Mouse (Mus musculus) embryonic facial prominence, embryonic 11.5 days (tissue): ENCODE measurements around the gene Cadps2. TPM values are rescaled to one million over a fixed set of nuclear protein-coding genes. Genes with fewer than 3 reads are reported as not detected.
A peak's percentile ranks its signal among the peaks of the same experiment; 100 is the strongest.

ENCODE experiments used
- ATAC-seq: fragments of 200-750 bp; cut with Nextera tagmentation; replicated peaks from 2 replicates; pipeline ENCODE4 v1.8.0; 2017; ENCODE audit warnings: low read depth; ENCODE audit not compliant: insufficient number of reproducible peaks, low FRiP score, low TSS enrichment
- DNase-seq: peaks from one replicate; pipeline ENCODE4 v3.0.0-alpha.2; 2015; ENCODE audit warnings: low spot score
- H3K27ac ChIP-seq: fragments of 300-500 bp; sonication (generic); replicated peaks from 2 replicates; pipeline ENCODE4 v1.5.1; 2014; ENCODE audit warnings: mild to moderate bottlenecking, low read depth, low read length, control low read depth
- H3K27me3 ChIP-seq: fragments of 300-500 bp; sonication (generic); 2 replicates; pipeline ENCODE4 v1.6.1; 2014; ENCODE audit warnings: mild to moderate bottlenecking, low read length, moderate library complexity, mixed read lengths; ENCODE audit not compliant: control insufficient read depth, insufficient read depth
- H3K36me3 ChIP-seq: fragments of 300-500 bp; sonication (generic); replicated peaks from 2 replicates; pipeline ENCODE4 v1.6.1; 2014; ENCODE audit warnings: low read depth, mild to moderate bottlenecking, low read length, moderate library complexity, mixed read lengths; ENCODE audit not compliant: control insufficient read depth, insufficient read depth
- H3K4me1 ChIP-seq: fragments of 300-500 bp; sonication (generic); 2 replicates; pipeline ENCODE4 v1.6.1; 2014; ENCODE audit warnings: low read length, mixed read lengths; ENCODE audit not compliant: control insufficient read depth, insufficient read depth
- H3K4me2 ChIP-seq: fragments of 300-500 bp; sonication (generic); 2 replicates; pipeline ENCODE4 v1.6.1; 2014; ENCODE audit warnings: low read depth, mild to moderate bottlenecking, control low read depth, low read length, moderate library complexity
- H3K4me3 ChIP-seq: fragments of 300-500 bp; sonication (generic); 2 replicates; pipeline ENCODE4 v1.5.1; 2014; ENCODE audit warnings: low read depth, low read length, control low read depth
- H3K9ac ChIP-seq: fragments of 300-500 bp; sonication (generic); replicated peaks from 2 replicates; pipeline ENCODE4 v1.6.1; 2014; ENCODE audit warnings: mild to moderate bottlenecking, control low read depth, low read length
- H3K9me3 ChIP-seq: fragments of 300-500 bp; sonication (generic); replicated peaks from 2 replicates; pipeline ENCODE4 v1.6.1; 2016; ENCODE audit warnings: mild to moderate bottlenecking, low read length, inconsistent platforms, mixed read lengths; ENCODE audit not compliant: control insufficient read depth
- WGBS: fragments of 180-500 bp; shearing (Covaris S2); extraction: QIAGEN DNeasy Blood & Tissue Kit; methylation state at CpG from one replicate; pipeline ENCODE4 v1.1.7; 2014; 5-methylcytosine and 5-hydroxymethylcytosine counted together
- polyA plus RNA-seq: library from polyadenylated mRNA; unstranded; fragments of >200 nt; fragmentation: Nextera tagmentation; extraction: Ambion mirVana; gene quantifications from 2 replicates; pipeline ENCODE4 v1.2.1, GENCODE M21; 2014

Gene Cadps2
- polyA plus RNA-seq, 1 experiment from 2014 or later = 2.8 TPM

DNA sequence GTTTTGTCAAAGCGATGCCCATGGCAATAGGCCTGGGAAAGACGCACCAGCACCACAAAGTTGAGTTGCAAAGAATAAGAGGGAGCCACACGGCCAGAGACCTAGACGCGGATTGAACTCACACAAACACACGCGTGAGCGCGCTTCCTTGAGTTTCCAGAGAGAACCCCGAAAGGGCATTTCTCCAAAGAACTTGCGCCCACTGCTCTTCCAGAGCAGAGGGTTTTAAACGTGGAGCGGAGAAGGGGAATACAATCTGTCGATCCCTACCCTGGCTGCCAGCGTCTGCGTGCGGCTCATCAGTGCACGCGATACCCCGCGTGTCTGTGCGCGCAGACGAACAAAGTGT lies 590.2 kb downstream of the Cadps2 start:
- no peak overlapping the region for H3K27ac ChIP-seq
- H3K4me3 ChIP-seq = peak overlapping the region; percentile 42
- no peaks in the 10 kb centered on the region for H3K36me3 ChIP-seq
- WGBS = under 1% methylated on average over 24 of the region's 24 CpGs
- ATAC-seq = no peak
- DNase-seq = peak; percentile 16
- H3K9me3 ChIP-seq = no peaks in the 10 kb centered on the region
- H3K4me2 ChIP-seq = peak overlapping the region; percentile 77
- peaks cover 50% of the 10 kb centered on the region for H3K27me3 ChIP-seq
- peaks cover 9% of the 10 kb centered on the region; the same call in 1 of the 2 replicates for H3K4me1 ChIP-seq
- peak overlapping the region; percentile 52; the same call in 1 of the 2 replicates for H3K9ac ChIP-seq

DNA sequence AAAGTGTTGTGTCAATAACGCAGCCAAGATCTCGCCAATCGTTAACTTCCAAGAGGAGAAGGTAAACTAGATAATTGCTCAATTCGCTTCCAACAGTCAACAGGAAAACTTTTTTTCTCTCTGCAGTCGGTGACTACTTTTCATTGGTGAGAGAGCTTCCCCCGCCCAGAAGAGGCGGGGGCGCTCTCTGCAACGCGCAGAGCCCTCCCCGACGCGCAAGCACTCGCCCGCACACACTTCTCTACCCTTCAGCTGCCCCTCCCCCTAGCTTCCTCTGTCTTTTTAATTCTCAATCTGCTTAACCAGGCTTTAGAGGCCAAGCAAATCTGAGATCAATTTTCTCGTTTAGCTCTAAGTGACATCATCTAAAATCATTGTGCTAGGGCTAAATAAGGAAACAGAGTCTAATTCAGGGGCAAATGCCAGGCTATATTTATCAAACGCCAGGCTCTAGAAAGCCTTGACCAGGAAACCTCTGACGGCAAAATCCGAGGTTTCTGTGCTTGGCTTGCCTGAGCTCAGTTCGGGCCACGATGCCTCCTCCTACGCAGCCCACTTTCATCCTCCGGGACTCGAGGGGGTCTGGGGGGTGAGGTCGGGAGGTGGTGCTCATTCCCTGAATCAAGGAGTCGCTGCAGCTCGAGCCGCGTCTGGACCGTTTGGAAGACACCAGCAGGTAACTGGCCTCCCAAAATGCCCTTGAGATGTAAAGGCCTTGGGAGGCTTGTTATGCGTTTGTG lies 590.7 kb downstream of the Cadps2 start, which contains the start of gene Fezf1:
TSS of gene Fezf1 (minus strand) at position 50 of the 740 bp plus-strand sequence.
- Histone ChIP-seq H3K4me2 (peak within 1 kb of the TSS; percentile 77), H3K9me3 (no peaks in the 10 kb centered on the region), H3K4me3 (peak within 1 kb of the TSS; percentile 42), H3K36me3 (no peaks in the 10 kb centered on the region), H3K27me3 (peaks cover 50% of the 10 kb centered on the region), H3K27ac (no peak within 1 kb of the TSS; the same call in 1 of the 2 replicates), H3K9ac (peak within 1 kb of the TSS; percentile 34), H3K4me1 (peaks cover 7% of the 10 kb centered on the region; the same call in 1 of the 2 replicates)
- WGBS = under 1% methylated on average over 31 of the region's 31 CpGs
- DNase-seq (peak; percentile 73), ATAC-seq (peak; percentile 61; the same call in 1 of the 2 replicates)

DNA sequence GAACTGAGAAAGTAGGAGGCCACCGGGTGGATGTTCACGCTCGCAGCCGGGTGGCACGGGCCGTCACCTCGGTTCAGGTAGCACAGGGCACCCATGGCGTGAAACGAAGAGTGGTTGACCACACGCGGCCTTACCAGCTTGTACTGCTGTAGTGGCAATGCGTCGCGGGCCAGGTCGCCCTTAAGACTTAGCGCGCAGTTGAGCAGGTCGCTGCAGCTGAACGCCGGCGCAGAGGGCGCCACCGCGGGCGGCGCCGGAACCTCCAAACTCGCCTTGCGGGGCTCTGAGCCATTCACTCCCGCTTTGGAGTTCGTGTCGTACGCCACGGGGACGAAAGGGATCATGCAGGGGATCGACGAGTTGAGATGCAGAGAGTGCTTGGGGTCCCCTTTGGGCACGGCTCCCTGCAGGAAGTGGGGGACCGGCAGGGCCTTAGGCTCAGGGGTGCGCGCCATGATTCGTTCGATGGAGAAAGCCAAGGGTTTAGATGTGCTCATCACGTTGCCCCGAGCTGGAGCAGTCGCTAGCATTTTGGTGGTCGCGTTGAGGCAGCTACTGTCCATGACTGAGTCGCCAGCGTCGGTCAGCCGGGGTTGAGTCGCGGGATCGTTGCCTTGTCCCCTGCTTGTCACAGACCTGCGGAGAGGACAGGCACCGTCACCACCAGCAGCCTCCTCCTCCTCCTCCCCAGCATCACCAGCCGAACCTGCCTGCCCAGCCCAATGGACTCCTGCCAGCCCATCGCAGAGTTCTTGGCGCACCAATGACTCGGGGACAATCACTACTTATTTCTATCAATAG lies 591.5 kb downstream of the Cadps2 start:
- Histone ChIP-seq H3K9me3 (no peaks in the 10 kb centered on the region), H3K4me1 (peaks cover 7% of the 10 kb centered on the region; the same call in 1 of the 2 replicates), H3K27me3 (peaks cover 49% of the 10 kb centered on the region), H3K9ac (peak overlapping the region; percentile 34), H3K36me3 (no peaks in the 10 kb centered on the region), H3K4me3 (peak overlapping the region; percentile 27), H3K27ac (no peak overlapping the region; the same call in 1 of the 2 replicates), H3K4me2 (peak overlapping the region; percentile 25)
- under 1% methylated on average over 61 of the region's 61 CpGs for WGBS
- ATAC-seq (peak; percentile 51; the same call in 1 of the 2 replicates), DNase-seq (peak; percentile 49)

DNA sequence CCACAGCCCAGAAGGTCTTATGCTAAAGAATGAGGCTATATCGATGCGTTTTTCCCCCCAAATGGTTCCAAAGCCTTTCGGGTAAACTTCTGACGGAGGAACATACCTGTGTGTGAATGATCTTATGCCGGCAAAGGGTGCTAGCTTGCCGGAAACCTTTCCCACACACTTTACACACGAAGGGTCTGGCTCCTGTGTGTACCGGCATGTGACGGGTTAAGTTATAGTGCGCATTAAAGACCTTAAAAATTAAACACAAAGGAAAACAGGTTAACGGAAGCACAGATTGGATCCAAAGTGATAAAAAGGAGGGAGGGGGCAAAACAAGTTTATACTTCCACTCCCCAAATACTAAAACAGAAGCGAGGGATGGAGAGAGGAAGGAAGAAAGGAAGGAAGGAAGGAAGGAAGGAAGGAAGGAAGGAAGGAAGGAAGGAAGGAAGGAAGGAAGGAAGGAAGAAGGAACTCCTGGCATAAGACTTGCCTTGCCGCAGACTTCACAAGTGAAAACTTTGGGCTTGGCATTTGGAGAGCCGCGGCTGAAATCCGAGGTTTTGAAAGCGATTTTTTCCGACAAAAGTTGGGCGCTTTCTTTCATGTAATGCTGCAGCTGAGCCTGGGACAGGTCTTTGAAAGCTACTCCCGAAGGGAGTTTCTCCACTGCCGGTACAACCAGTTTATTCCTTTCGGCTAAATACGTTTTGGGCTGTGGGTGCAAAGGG lies 592.3 kb downstream of the Cadps2 start:
- WGBS = under 1% methylated on average over 23 of the region's 23 CpGs

DNA sequence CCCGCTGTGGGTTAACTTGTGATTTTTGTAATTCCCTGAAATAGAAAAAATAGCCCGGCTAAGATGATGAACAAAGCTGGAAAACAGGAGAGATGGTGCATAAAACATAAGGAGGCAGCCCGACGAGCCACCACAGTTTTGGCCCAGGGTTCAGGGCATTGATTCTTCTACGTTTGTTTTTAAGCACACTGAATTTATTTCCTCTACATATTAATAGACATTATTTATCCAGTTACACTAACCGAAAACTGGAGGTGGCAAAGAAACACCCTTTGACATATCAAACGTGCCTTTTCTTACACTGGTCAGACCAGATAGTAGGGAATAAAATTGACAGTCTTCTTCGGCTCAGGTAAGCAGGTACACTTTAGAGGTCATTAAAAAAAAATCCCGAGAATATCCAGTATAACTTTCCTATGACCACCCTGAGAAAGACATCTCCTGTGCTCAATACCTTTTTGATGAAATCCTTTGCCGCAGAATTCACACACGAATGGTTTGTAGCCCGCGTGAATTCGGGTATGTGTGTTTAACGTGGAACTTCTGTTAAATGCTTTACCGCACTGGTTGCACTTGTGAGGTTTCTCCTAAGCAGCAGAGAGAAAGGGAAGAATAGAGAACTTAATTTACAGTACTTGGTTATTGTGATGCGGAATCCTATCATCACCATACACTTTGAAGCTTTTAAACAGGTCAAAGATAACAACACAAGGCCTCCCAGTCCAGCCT lies 593.0 kb downstream of the Cadps2 start:
- H3K4me1 ChIP-seq = peaks cover 7% of the 10 kb centered on the region; the same call in 1 of the 2 replicates
- no peaks in the 10 kb centered on the region for H3K36me3 ChIP-seq
- H3K27me3 ChIP-seq = peaks cover 48% of the 10 kb centered on the region
- H3K9me3 ChIP-seq = no peaks in the 10 kb centered on the region
- no peak overlapping the region for H3K9ac ChIP-seq
- ATAC-seq (no peak), DNase-seq (no peak)
- WGBS = 4% methylated on average over 17 of the region's 17 CpGs
- no peak overlapping the region for H3K4me3 ChIP-seq
- H3K27ac ChIP-seq = no peak overlapping the region
- H3K4me2 ChIP-seq = no peak overlapping the region

More for the DNA sequence above, 592.3 kb downstream of the Cadps2 start:
- Histone ChIP-seq H3K9ac (peak overlapping the region; percentile 34), H3K4me3 (peak overlapping the region; percentile 27), H3K27ac (no peak overlapping the region), H3K4me2 (peak overlapping the region; percentile 25; the same call in 1 of the 2 replicates), H3K27me3 (peaks cover 48% of the 10 kb centered on the region), H3K36me3 (no peaks in the 10 kb centered on the region), H3K4me1 (peaks cover 7% of the 10 kb centered on the region; the same call in 1 of the 2 replicates), H3K9me3 (no peaks in the 10 kb centered on the region)
- ATAC-seq (no peak), DNase-seq (no peak)

DNA sequence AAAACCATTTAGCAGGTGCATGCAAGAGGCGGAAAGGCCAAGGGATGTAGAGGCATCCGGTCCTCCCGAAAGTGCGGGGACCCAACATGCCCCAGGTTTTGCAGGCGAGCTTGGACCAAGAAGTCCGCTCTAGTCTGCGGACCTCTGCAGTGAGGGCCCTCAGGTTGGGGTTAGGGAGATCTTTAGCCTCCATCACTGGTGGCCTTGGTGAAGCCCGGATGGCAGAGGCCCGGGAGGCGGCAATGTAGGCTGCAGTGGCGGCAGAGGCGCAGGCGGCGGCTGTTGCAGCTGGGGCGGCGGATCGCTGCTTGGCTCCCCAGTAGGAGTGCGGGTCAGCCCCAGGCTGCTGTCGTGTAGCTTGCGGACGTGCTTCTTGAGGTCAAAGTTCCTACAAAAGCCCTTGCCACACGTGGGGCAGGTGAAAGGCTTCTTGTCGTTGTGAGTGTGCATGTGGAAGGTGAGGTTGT lies 593.6 kb downstream of the Cadps2 start:
- Histone ChIP-seq H3K4me2 (no peak overlapping the region), H3K36me3 (no peaks in the 10 kb centered on the region), H3K4me3 (0 out of 2 replicates have a peak overlapping the region, but pooled peaks have one; percentile 18), H3K27ac (no peak overlapping the region), H3K9ac (peak overlapping the region; percentile 37; the same call in 1 of the 2 replicates), H3K4me1 (peaks cover 7% of the 10 kb centered on the region; the same call in 1 of the 2 replicates), H3K9me3 (no peaks in the 10 kb centered on the region), H3K27me3 (peaks cover 48% of the 10 kb centered on the region)
- no peak for ATAC-seq
- WGBS = under 1% methylated on average over 23 of the region's 23 CpGs
- no peak for DNase-seq

DNA sequence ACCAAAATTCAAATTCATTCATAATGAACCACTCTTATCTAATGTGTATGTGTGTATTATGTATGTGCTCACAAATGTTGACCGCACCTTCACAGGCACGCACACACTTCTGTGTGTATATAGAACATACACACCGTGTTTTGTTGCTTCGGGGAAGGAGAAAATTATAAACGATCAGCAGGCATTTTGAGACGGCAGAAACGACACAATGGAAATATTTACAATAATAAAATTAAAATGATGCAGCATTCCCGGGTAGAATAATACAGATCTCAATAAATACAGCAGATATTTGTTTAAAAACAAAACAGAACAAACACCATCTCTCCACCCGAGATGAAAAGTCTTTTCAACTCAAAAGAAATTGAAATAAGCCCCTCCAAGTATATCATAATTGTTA lies 594.1 kb downstream of the Cadps2 start:
- Histone ChIP-seq H3K9me3 (no peaks in the 10 kb centered on the region), H3K4me1 (peaks cover 7% of the 10 kb centered on the region; the same call in 1 of the 2 replicates), H3K36me3 (no peaks in the 10 kb centered on the region), H3K4me2 (no peak overlapping the region), H3K9ac (no peak overlapping the region), H3K27ac (no peak overlapping the region), H3K4me3 (no peak overlapping the region), H3K27me3 (peaks cover 45% of the 10 kb centered on the region)
- 16% methylated on average over 9 of the region's 9 CpGs for WGBS
- no peak for DNase-seq
- ATAC-seq = no peak
